Mouse (Mus musculus): ENCODE data around the gene Pln. TPM values are rescaled to one million over a fixed set of nuclear protein-coding genes. Genes with fewer than 3 reads are reported as not detected.

The Pln gene
- not detected in 2 replicates for polyA plus RNA-seq (2012)

- no peak for TF ChIP-seq GATA1 (IDR thresholded peaks at IDR 0.05; ENCODE audit: low read length)
These were observed at the start of gene Pln for GRCm38 (mm10) chr10:53337162-53337923. Pln (plus strand) TSS chr10:53337667.

- TF ChIP-seq GATA1 (IDR thresholded peaks at IDR 0.05; ENCODE audit: low read length): no peak
These were observed 31.6 kb upstream of the Pln start for GRCm38 (mm10) chr10:53305867-53306266.

- TF ChIP-seq GATA1 (IDR thresholded peaks at IDR 0.05; ENCODE audit: low read length): no peak
These were observed 30.8 kb upstream of the Pln start for GRCm38 (mm10) chr10:53306674-53307073.

- TF ChIP-seq GATA1 (IDR thresholded peaks at IDR 0.05; ENCODE audit: low read length): no peak
These were observed 14.1 kb upstream of the Pln start for GRCm38 (mm10) chr10:53323367-53323766.

- TF ChIP-seq GATA1 (IDR thresholded peaks at IDR 0.05; ENCODE audit: low read length): no peak
These were observed 12.8 kb upstream of the Pln start for GRCm38 (mm10) chr10:53324663-53325062.

GRCm38 (mm10) chr10:53326367-53326766 is 11.1 kb upstream of the Pln start:
- no peak for TF ChIP-seq GATA1 (IDR thresholded peaks at IDR 0.05; ENCODE audit: low read length)

- TF ChIP-seq GATA1 (IDR thresholded peaks at IDR 0.05; ENCODE audit: low read length): no peak
These were observed 8.2 kb upstream of the Pln start for GRCm38 (mm10) chr10:53329257-53329656.

- TF ChIP-seq GATA1 (IDR thresholded peaks at IDR 0.05; ENCODE audit: low read length): no peak
These were observed 4.7 kb upstream of the Pln start for GRCm38 (mm10) chr10:53332752-53333151.

- TF ChIP-seq GATA1 (IDR thresholded peaks at IDR 0.05; ENCODE audit: low read length): no peak
These were observed 2.2 kb upstream of the Pln start for GRCm38 (mm10) chr10:53335266-53335665.

GRCm38 (mm10) chr10:53335974-53336373 is 1.5 kb upstream of the Pln start:
- no peak for TF ChIP-seq GATA1 (IDR thresholded peaks at IDR 0.05; ENCODE audit: low read length)

GRCm38 (mm10) chr10:53339045-53339444 is 1.6 kb downstream of the Pln start:
- TF ChIP-seq GATA1 (IDR thresholded peaks at IDR 0.05; ENCODE audit: low read length): no peak

- no peak for TF ChIP-seq GATA1 (IDR thresholded peaks at IDR 0.05; ENCODE audit: low read length)
These were observed 4.0 kb downstream of the Pln start for GRCm38 (mm10) chr10:53341288-53341965.

- TF ChIP-seq GATA1 (IDR thresholded peaks at IDR 0.05; ENCODE audit: low read length): no peak
These were observed 4.8 kb downstream of the Pln start for GRCm38 (mm10) chr10:53342166-53342728.

GRCm38 (mm10) chr10:53343384-53343783 is 5.9 kb downstream of the Pln start:
- no peak for TF ChIP-seq GATA1 (IDR thresholded peaks at IDR 0.05; ENCODE audit: low read length)

- TF ChIP-seq GATA1 (IDR thresholded peaks at IDR 0.05; ENCODE audit: low read length): no peak
These were observed 6.4 kb downstream of the Pln start for GRCm38 (mm10) chr10:53343865-53344264.

- TF ChIP-seq GATA1 (IDR thresholded peaks at IDR 0.05; ENCODE audit: low read length): no peak
These were observed 8.0 kb downstream of the Pln start for GRCm38 (mm10) chr10:53345508-53345907.

GRCm38 (mm10) chr10:53346506-53346905 is 9.0 kb downstream of the Pln start:
- no peak for TF ChIP-seq GATA1 (IDR thresholded peaks at IDR 0.05; ENCODE audit: low read length)
